Comparison of ENCODE assay signal across 29 mouse cellular contexts in the genomic region with DNA sequence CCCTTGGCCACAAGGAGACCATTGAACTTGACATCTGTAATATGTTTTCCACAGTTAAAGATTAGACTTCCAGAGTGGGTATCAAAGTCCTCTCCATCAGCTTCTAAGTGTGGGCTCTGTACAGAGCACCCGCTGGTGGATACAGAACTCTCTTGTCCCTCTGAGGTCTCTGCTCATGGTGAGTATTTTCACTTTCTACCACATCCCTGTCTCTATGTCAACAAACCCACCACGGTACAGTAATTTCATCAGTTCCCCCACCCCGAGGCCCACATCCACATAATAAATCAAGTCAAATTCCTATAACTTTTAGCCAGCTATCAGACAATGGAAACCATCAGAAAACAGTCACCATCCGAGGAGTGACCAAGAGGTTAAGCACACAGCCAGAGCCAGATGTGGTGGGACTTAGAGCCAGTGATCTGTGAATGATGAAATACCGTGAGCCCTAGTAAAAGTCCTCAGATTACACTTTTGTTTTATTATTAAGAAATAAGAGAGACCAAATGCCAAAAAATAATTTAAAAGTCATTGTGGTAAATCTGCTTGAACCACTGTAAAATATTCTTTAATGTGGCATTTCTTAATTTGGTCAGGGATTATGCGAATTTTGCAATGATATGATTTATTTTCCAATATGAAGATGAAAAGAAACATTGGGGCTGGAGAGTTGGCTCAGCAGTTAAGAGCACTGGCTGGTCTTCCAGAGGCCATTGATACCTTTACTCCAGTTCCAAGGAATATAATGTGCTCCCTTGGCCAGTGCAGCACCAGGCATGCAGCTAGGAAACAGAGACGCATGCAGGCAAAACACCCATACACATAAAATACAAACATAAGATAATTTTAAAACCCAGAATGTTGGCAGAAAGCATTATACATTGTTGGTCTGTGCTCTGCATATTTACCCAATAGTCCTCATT. TPM values are rescaled to one million over a fixed set of nuclear protein-coding genes. Genes with fewer than 3 reads are reported as not detected.
DNase-seq lines count a peak whose midpoint lies in the region; ATAC-seq and TF ChIP-seq lines count a peak whose summit lies in the region.
"Had no signal": no experiment of that assay in that cellular context is flagged by ENCODE, and none has a peak within 500 bp of the region (broad histone marks: within the 10 kb centered on the region; RNA-seq: fewer than 3 reads in every experiment).

No protein-coding gene starts in this region.

- no peak for TF ChIP-seq CTCF in lung, postnatal 0 days (IDR thresholded peaks at IDR 0.05)

- no peaks in the 10 kb centered on the region for H3K4me1 ChIP-seq in kidney, embryonic 16.5 days (ENCODE audit: insufficient read depth, low read length)
- H3K4me1 ChIP-seq in lung, postnatal 0 days (ENCODE audit: insufficient read depth, low read depth, low read length) = no peaks in the 10 kb centered on the region
- H3K4me1 ChIP-seq: forebrain, embryonic 12.5 days; heart, embryonic 10.5 days had no signal

- H3K27ac ChIP-seq in kidney, embryonic 16.5 days (ENCODE audit: low read length) = no peak overlapping the region
- H3K27ac ChIP-seq in lung, postnatal 0 days (ENCODE audit: low read length) = no peak overlapping the region
- H3K27ac ChIP-seq: forebrain, embryonic 12.5 days; heart, embryonic 10.5 days; hindbrain, embryonic 14.5 days; left cerebral cortex, adult 2 months had no signal

- H3K27me3 ChIP-seq in kidney, embryonic 16.5 days (ENCODE audit: insufficient read depth, low read length) = no peaks in the 10 kb centered on the region
- H3K27me3 ChIP-seq in lung, postnatal 0 days (replicated peaks; ENCODE audit: insufficient read depth, low read length) = no peaks in the 10 kb centered on the region
- H3K27me3 ChIP-seq: forebrain, embryonic 12.5 days had no signal

- H3K4me3 ChIP-seq in kidney, embryonic 16.5 days (ENCODE audit: low read length) = no peak overlapping the region
- H3K4me3 ChIP-seq in lung, postnatal 0 days (ENCODE audit: low read depth, low read length) = no peak overlapping the region
- H3K4me3 ChIP-seq: forebrain, embryonic 12.5 days; heart, embryonic 10.5 days; left cerebral cortex, adult 2 months had no signal

- 31% methylated on average over 7 of the region's 7 CpGs for WGBS in kidney, embryonic 16.5 days
- WGBS in lung, postnatal 0 days = 49% methylated on average over 7 of the region's 7 CpGs

- H3K9me3 ChIP-seq in kidney, embryonic 16.5 days (ENCODE audit: low read length) = no peaks in the 10 kb centered on the region
- H3K9me3 ChIP-seq in lung, postnatal 0 days (ENCODE audit: low read length) = no peaks in the 10 kb centered on the region
- H3K9me3 ChIP-seq: forebrain, embryonic 12.5 days; heart, embryonic 10.5 days had no signal

- no peak overlapping the region for H3K9ac ChIP-seq in kidney, embryonic 16.5 days (replicated peaks; ENCODE audit: low read length)
- no peak overlapping the region for H3K9ac ChIP-seq in lung, postnatal 0 days (replicated peaks; ENCODE audit: low read depth)
- H3K9ac ChIP-seq: forebrain, embryonic 12.5 days; hindbrain, embryonic 14.5 days had no signal

- ATAC-seq in kidney, embryonic 16.5 days (ENCODE audit: low FRiP score, low TSS enrichment) = peak; percentile 95
- peak; percentile 49 for ATAC-seq in lung, postnatal 0 days
- peak; percentile 17; the same call in 1 of the 2 replicates for ATAC-seq in granulocyte monocyte progenitor cell, adult 5-6 weeks (replicated peaks; ENCODE audit: poor library complexity, severe bottlenecking)
- ATAC-seq: inflammation-experienced regulatory T-cells, adult 6 months had no signal

- no peak overlapping the region for H3K4me2 ChIP-seq in kidney, embryonic 16.5 days (replicated peaks; ENCODE audit: low read depth, low read length)
- H3K4me2 ChIP-seq in lung, postnatal 0 days (replicated peaks; ENCODE audit: low read depth, low read length) = no peak overlapping the region
- H3K4me2 ChIP-seq: forebrain, embryonic 12.5 days; hindbrain, embryonic 14.5 days; liver, embryonic 11.5 days had no signal

- TF ChIP-seq EP300 in lung, postnatal 0 days (IDR thresholded peaks at IDR 0.05) = 0 out of 2 replicates have a peak, but pooled peaks have one; percentile 15

- DNase-seq in kidney, postnatal 4 days = no peak
- peak; percentile 65 for DNase-seq in lung, postnatal 0 days (ENCODE audit: low spot score)
- DNase-seq in lung, postnatal 14 days = no peak
- DNase-seq in cerebellum, adult 11-12 months = no peak
- no peak for DNase-seq in heart, adult 9 months (ENCODE audit: low spot score in 2 of 2)
- DNase-seq: adrenal gland, postnatal 14 days; cerebellum, adult 8-10 months; heart, postnatal 4 days; kidney, adult 18-20 months; lung, adult 18-20 months; midbrain, embryonic 14.5 days; right cerebral cortex, postnatal 14 days; thymus, postnatal 25 days had no signal

- no peaks in the 10 kb centered on the region for H3K36me3 ChIP-seq in kidney, embryonic 16.5 days (ENCODE audit: insufficient read depth, low read length)
- H3K36me3 ChIP-seq in lung, postnatal 0 days (ENCODE audit: insufficient read depth, low read length) = no peaks in the 10 kb centered on the region
- H3K36me3 ChIP-seq: forebrain, embryonic 12.5 days; heart, embryonic 10.5 days had no signal

RNA-seq across cellular contexts. Expression of a gene that starts 35.5 kb away (rescaled TPM):
- 0.75 and 1.5 TPM in 2 replicates for polyA plus RNA-seq in kidney, embryonic 16.5 days (2015; fragmentation: Nextera tagmentation; extraction: Ambion mirVana)
- 2.1 and 30.8 TPM in 2 replicates for polyA plus RNA-seq in lung, postnatal 0 days (2015; fragmentation: Nextera tagmentation; extraction: Ambion mirVana)
- total RNA-seq in granulocyte monocyte progenitor cell, adult 5-6 weeks (2014; fragmentation: Nextera tagmentation) = not detected in 2 replicates
- total RNA-seq in granulocyte monocyte progenitor cell, adult 5-6 weeks (2017) = 0.36 and 2.2 TPM in 2 replicates
- total RNA-seq: left cerebral cortex, postnatal 36 days had no signal
- polyA plus RNA-seq: forebrain, embryonic 12.5 days; inflammation-experienced regulatory T-cells, adult 6 months; midbrain, embryonic 14.5 days; neural tube, embryonic 11.5 days had no signal

RNA-seq across cellular contexts. Expression of a gene that starts 48.1 kb away (rescaled TPM):
- 0.10 TPM in 1 of 2 replicates, not detected in the other for polyA plus RNA-seq in kidney, embryonic 16.5 days (2015; fragmentation: Nextera tagmentation; extraction: Ambion mirVana)
- 0.35 and 8.9 TPM in 2 replicates for polyA plus RNA-seq in lung, postnatal 0 days (2015; fragmentation: Nextera tagmentation; extraction: Ambion mirVana)
- not detected in 2 replicates for total RNA-seq in granulocyte monocyte progenitor cell, adult 5-6 weeks (2014; fragmentation: Nextera tagmentation)
- 26.6 and 50.6 TPM in 2 replicates for total RNA-seq in granulocyte monocyte progenitor cell, adult 5-6 weeks (2017)
- total RNA-seq: gastrocnemius, postnatal 4 days; heart, postnatal 4 days; layer of hippocampus, postnatal 10 days; left cerebral cortex, adult 2 months; left cerebral cortex, postnatal 36 days had no signal
- polyA plus RNA-seq: C2C12; embryonic facial prominence, embryonic 11.5 days; forebrain, embryonic 12.5 days; heart, embryonic 10.5 days; heart, embryonic 16.5 days; midbrain, embryonic 14.5 days; neural tube, embryonic 11.5 days; stomach, embryonic 14.5 days had no signal

Comparison
In these comparisons a context has a peak if more than half of its experiments do, and no peak if none do; other contexts are left out.
1. ATAC-seq: peak in every context shown above with its lines; median percentile 95 in kidney, embryonic 16.5 days; 49 in lung, postnatal 0 days; 17 in granulocyte monocyte progenitor cell, adult 5-6 weeks.